Mouse (Mus musculus) frontal cortex, postnatal 36 days (tissue): ENCODE measurements around the gene Ghdc.

ENCODE experiments used
- DNase-seq, 2 experiments: peaks; one replicate each; pipeline ENCODE4 v3.0.0; 2022; ENCODE audit warnings: low spot score in 2 of 2

Gene Ghdc

GRCm38 (mm10) chr11:100718866-100719265 is 51.9 kb downstream of the Ghdc start:
- DNase-seq: no peak

- no peak for DNase-seq
These were observed 52.3 kb downstream of the Ghdc start for GRCm38 (mm10) chr11:100718462-100718861.

- DNase-seq: no peak
These were observed 54.1 kb downstream of the Ghdc start for GRCm38 (mm10) chr11:100716649-100717048.
